Mouse (Mus musculus): ENCODE data around the gene Tgif2. TPM values are rescaled to one million over a fixed set of nuclear protein-coding genes. Genes with fewer than 3 reads are reported as not detected.
"Not testable (repeated sequence)": the region's sequence is repeated elsewhere in the genome, so short reads cannot be mapped to it uniquely, and the experiment has no call there.

The Tgif2 gene
- total RNA-seq, 2 experiments from 2014 or later, result 5.3 to 11.8 TPM

- ATAC-seq (replicated peaks; ENCODE audit: poor library complexity, severe bottlenecking), result no peak
Observed at GRCm38 (mm10) chr2:156901344-156901743, 61.5 kb downstream of the Tgif2 start.

- no peak for ATAC-seq (replicated peaks; ENCODE audit: poor library complexity, severe bottlenecking)
Observed at GRCm38 (mm10) chr2:156901883-156902282, 62.1 kb downstream of the Tgif2 start.

- ATAC-seq (replicated peaks; ENCODE audit: poor library complexity, severe bottlenecking), result not testable (repeated sequence)
Observed at GRCm38 (mm10) chr2:156902411-156902810, 62.6 kb downstream of the Tgif2 start.

- 0 out of 2 replicates have a peak, but pooled peaks have one; percentile 20 for ATAC-seq (replicated peaks; ENCODE audit: poor library complexity, severe bottlenecking)
Observed at GRCm38 (mm10) chr2:156903367-156903766, 63.6 kb downstream of the Tgif2 start.

Other genes with a start within 250 kb of the Tgif2 start
- gene Dlgap4, start 226.3 kb upstream of the Tgif2 start, total RNA-seq (2014; fragmentation: Nextera tagmentation), result 21.3 and 24.6 TPM in 2 replicates
- gene Dlgap4, start 226.3 kb upstream of the Tgif2 start, total RNA-seq (2017), result 3.7 and 14.7 TPM in 2 replicates
- not detected in 2 replicates for gene Myl9, start 64.6 kb upstream of the Tgif2 start, total RNA-seq (2014; fragmentation: Nextera tagmentation)
- gene Myl9, start 64.6 kb upstream of the Tgif2 start, total RNA-seq (2017), result not detected in 2 replicates
- 0.43 and 1.1 TPM in 2 replicates for gene 4930518I15Rik, start 17.9 kb downstream of the Tgif2 start, total RNA-seq (2014; fragmentation: Nextera tagmentation)
- gene 4930518I15Rik, start 17.9 kb downstream of the Tgif2 start, total RNA-seq (2017), result 0.41 and 0.47 TPM in 2 replicates
- gene Rab5if, start 23.1 kb downstream of the Tgif2 start, total RNA-seq (2014; fragmentation: Nextera tagmentation), result 308 and 310 TPM in 2 replicates
- gene Rab5if, start 23.1 kb downstream of the Tgif2 start, total RNA-seq (2017), result 250 and 257 TPM in 2 replicates
- not detected in 2 replicates for gene Sla2, start 47.2 kb downstream of the Tgif2 start, total RNA-seq (2014; fragmentation: Nextera tagmentation)
- gene Sla2, start 47.2 kb downstream of the Tgif2 start, total RNA-seq (2017), result 1.1 and 1.2 TPM in 2 replicates
- gene Ndrg3, start 152.0 kb downstream of the Tgif2 start, total RNA-seq (2014; fragmentation: Nextera tagmentation), result 25.7 and 28.1 TPM in 2 replicates
- gene Ndrg3, start 152.0 kb downstream of the Tgif2 start, total RNA-seq (2017), result 22.5 and 25.1 TPM in 2 replicates
- 17.8 and 23.9 TPM in 2 replicates for gene Dsn1, start 167.1 kb downstream of the Tgif2 start, total RNA-seq (2014; fragmentation: Nextera tagmentation)
- gene Dsn1, start 167.1 kb downstream of the Tgif2 start, total RNA-seq (2017), result 36.9 and 50.6 TPM in 2 replicates
- gene Soga1, start 239.2 kb downstream of the Tgif2 start, total RNA-seq (2014; fragmentation: Nextera tagmentation), result 4.4 and 5.7 TPM in 2 replicates
- gene Soga1, start 239.2 kb downstream of the Tgif2 start, total RNA-seq (2017), result 2.5 TPM in 2 replicates
- not detected in 2 replicates for gene Tldc2, start 247.0 kb downstream of the Tgif2 start, total RNA-seq (2014; fragmentation: Nextera tagmentation)
- not detected in 2 replicates for gene Tldc2, start 247.0 kb downstream of the Tgif2 start, total RNA-seq (2017)

Data from granulocyte monocyte progenitor cell, adult 5-6 weeks (primary cell).